Mouse (Mus musculus): ENCODE data around the gene Hddc2.
"Not testable (repeated sequence)": the region's sequence is repeated elsewhere in the genome, so short reads cannot be mapped to it uniquely, and the experiment has no call there.

Gene Hddc2

GRCm38 (mm10) chr10:31352845-31353427, 39.8 kb downstream of the Hddc2 start:
- in situ Hi-C loops (cut with MboI) = no loop called here

- in situ Hi-C loops (cut with MboI) = no loop called here
Observed at GRCm38 (mm10) chr10:31354141-31354540, 41.0 kb downstream of the Hddc2 start.

- in situ Hi-C loops (cut with MboI) = no loop called here
Observed at GRCm38 (mm10) chr10:31354886-31355461, 41.8 kb downstream of the Hddc2 start.

GRCm38 (mm10) chr10:31359749-31360148, 46.6 kb downstream of the Hddc2 start:
- in situ Hi-C loops (cut with MboI) = no loop called here

GRCm38 (mm10) chr10:31370200-31370599, 57.0 kb downstream of the Hddc2 start:
- in situ Hi-C loops (cut with MboI) = not testable (repeated sequence)

All from mature B cell (primary cell).